Mouse (Mus musculus) forebrain, embryonic 12.5 days (tissue): ENCODE results near the gene Zbtb20. TPM values are rescaled to one million over a fixed set of nuclear protein-coding genes. Genes with fewer than 3 reads are reported as not detected.

ENCODE experiments used
- ATAC-seq: fragments of 200-750 bp; cut with Nextera tagmentation; 2 replicates; pipeline ENCODE4 v1.8.0; 2017; ENCODE audit warnings: moderate TSS enrichment; ENCODE audit not compliant: low FRiP score
- H3K27ac ChIP-seq: fragments of 300-500 bp; sonication (generic); 2 replicates; pipeline ENCODE4 v1.5.1; 2016; ENCODE audit warnings: mild to moderate bottlenecking
- H3K27me3 ChIP-seq: fragments of 300-500 bp; sonication (generic); 2 replicates; pipeline ENCODE4 v1.6.1; 2016; ENCODE audit warnings: mild to moderate bottlenecking
- H3K36me3 ChIP-seq: fragments of 300-500 bp; sonication (generic); replicated peaks from 2 replicates; pipeline ENCODE4 v1.6.1; 2016; ENCODE audit warnings: mild to moderate bottlenecking
- H3K4me1 ChIP-seq: fragments of 300-500 bp; sonication (generic); 2 replicates; pipeline ENCODE4 v1.6.1; 2016
- H3K4me2 ChIP-seq: fragments of 300-500 bp; sonication (generic); 2 replicates; pipeline ENCODE4 v1.6.1; 2016; ENCODE audit warnings: mild to moderate bottlenecking, moderate library complexity
- H3K4me3 ChIP-seq: fragments of 300-500 bp; sonication (generic); replicated peaks from 2 replicates; pipeline ENCODE4 v1.5.1; 2016; ENCODE audit warnings: mild to moderate bottlenecking
- H3K9ac ChIP-seq: fragments of 300-500 bp; sonication (generic); 2 replicates; pipeline ENCODE4 v1.6.1; 2016; ENCODE audit warnings: mild to moderate bottlenecking
- H3K9me3 ChIP-seq: fragments of 300-500 bp; sonication (generic); 2 replicates; pipeline ENCODE4 v1.6.1; 2016
- WGBS: fragments of 180-500 bp; shearing (Covaris S2); methylation state at CpG from one replicate; pipeline ENCODE4 v1.1.7; 2016; 5-methylcytosine and 5-hydroxymethylcytosine counted together
- polyA plus RNA-seq: library from polyadenylated mRNA; unstranded; fragments of >200 nt; fragmentation: Nextera tagmentation; extraction: Ambion mirVana; gene quantifications from 2 replicates; pipeline ENCODE4 v1.2.1, GENCODE M21; 2016

Zbtb20 gene
- polyA plus RNA-seq, 1 experiment from 2014 or later: 73.6 TPM

DNA sequence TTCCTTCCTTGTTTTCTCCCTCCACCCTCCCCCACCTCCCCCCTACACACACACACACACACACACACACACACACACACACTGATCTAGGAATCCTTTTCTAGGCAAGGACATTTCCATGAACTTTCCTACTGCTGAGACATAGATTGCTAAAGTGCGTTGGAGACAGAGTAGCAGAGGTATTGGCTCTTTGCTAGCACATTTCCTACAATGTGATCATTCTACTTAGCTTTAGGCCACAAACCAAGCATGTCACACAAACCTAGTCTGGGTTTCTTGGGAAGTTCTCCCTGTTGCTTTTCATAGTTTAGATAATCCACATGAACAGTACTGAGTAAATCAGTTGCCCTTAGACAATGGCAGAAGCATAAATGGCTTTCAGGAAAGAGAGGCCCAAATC lies 457.6 kb downstream of the Zbtb20 start:
- no peaks in the 10 kb centered on the region for H3K9me3 ChIP-seq
- no peak overlapping the region for H3K4me3 ChIP-seq
- peaks cover 20% of the 10 kb centered on the region for H3K4me1 ChIP-seq
- no peaks in the 10 kb centered on the region for H3K36me3 ChIP-seq
- no peak overlapping the region for H3K4me2 ChIP-seq
- H3K27me3 ChIP-seq: no peaks in the 10 kb centered on the region
- ATAC-seq: no peak
- WGBS: 47% methylated on average over 1 of the region's 1 CpGs
- H3K27ac ChIP-seq: no peak overlapping the region
- no peak overlapping the region for H3K9ac ChIP-seq

DNA sequence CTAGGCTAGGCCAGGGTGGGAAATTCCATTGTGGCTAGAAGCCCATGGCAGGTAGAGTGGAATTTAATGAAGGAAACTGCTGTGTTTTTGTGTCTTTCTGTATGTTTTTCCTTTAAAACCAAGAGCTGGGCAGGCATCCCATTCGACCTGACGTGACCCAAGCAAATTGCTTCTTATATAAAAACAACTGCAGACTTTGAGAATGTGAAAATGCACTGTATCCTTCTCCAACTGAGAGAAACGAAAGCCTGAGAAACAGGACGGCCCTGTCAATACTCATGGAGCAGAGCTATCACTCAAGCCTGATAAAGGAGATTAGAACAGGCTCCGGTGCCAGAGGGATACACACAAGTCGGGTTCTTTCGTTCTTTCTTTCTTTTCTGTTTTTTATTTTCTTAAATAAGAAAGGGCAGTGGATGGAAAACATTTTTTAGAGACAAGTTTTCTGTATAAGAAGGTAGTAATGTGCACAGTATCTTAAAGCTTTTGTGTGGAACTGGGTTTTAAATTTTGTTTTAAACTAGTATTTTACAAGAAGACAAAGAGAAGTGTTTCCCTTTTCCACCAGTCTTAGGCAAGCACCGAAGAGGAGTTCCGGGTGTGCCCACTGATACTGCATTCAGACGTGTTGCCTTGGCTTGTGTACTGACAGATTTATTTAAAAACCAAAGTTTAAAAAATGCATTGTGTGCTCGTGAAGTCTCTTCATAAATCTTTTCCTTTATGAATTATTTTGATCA lies 458.9 kb downstream of the Zbtb20 start:
- Histone ChIP-seq H3K27ac (no peak overlapping the region), H3K4me1 (peaks cover 20% of the 10 kb centered on the region), H3K27me3 (no peaks in the 10 kb centered on the region), H3K4me3 (no peak overlapping the region), H3K9ac (no peak overlapping the region), H3K36me3 (no peaks in the 10 kb centered on the region), H3K4me2 (peak overlapping the region; percentile 8; the same call in 1 of the 2 replicates), H3K9me3 (no peaks in the 10 kb centered on the region)
- WGBS: 40% methylated on average over 11 of the region's 11 CpGs
- ATAC-seq: no peak

DNA sequence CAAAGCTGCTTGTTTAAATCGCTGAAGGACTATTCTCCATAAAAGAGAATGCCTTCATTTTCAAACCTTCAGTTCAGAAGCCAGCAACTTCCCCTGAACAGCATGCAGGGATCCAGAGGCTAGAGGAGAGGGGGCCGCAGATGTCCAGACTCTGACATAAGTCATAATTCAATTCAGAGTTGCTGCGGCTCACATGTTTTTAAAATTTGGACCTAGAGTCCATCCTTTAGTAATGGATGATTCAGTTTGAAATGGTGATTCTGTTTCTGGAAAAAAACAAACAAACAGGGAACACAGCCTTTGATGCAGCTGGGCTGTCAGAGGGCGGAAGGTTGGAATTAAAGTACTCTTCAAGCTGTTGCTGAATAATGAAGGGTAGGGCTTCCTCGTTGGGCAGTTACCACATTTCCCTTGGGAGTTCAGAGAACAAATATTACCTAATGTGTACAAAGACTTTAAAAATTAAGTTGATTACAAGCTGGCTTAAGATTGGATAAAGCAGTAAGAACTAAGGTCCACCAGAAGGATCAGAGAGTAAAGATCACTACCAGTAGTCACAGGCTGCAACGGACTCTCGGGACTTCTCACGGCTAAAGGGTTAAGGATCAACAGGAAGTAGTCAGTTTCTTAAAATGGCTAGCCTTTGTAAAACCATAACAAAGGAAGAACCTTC lies 459.6 kb downstream of the Zbtb20 start:
- no peak overlapping the region for H3K27ac ChIP-seq

DNA sequence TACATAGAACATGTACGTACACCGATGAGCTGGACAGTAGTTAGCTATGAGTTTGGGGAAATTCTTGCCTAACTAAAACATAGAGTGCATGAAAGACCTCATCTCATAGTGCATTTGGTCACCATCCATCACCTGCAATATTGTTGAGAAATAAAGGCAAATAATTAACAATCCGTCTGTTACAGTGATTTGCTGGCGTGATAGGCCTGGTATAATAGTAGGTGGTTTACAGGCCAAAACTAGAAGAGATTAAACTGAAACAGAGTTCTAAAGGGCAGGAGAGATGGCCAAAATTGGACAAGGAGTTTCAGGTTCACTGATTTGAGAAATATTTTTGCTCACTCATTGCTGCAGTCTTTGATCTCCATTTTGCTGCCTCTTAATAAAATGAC lies 460.1 kb downstream of the Zbtb20 start:
- H3K4me1 ChIP-seq: peaks cover 20% of the 10 kb centered on the region
- no peak overlapping the region for H3K27ac ChIP-seq
- WGBS: 94% methylated on average over 4 of the region's 4 CpGs
- H3K9ac ChIP-seq: no peak overlapping the region
- no peaks in the 10 kb centered on the region for H3K36me3 ChIP-seq
- no peaks in the 10 kb centered on the region for H3K27me3 ChIP-seq
- H3K9me3 ChIP-seq: no peaks in the 10 kb centered on the region
- no peak for ATAC-seq
- no peak overlapping the region for H3K4me3 ChIP-seq
- no peak overlapping the region for H3K4me2 ChIP-seq

More for the DNA sequence above, 459.6 kb downstream of the Zbtb20 start:
- Histone ChIP-seq H3K9me3 (no peaks in the 10 kb centered on the region), H3K4me3 (no peak overlapping the region), H3K4me1 (peaks cover 20% of the 10 kb centered on the region), H3K36me3 (no peaks in the 10 kb centered on the region), H3K27me3 (no peaks in the 10 kb centered on the region), H3K9ac (no peak overlapping the region), H3K4me2 (no peak overlapping the region)
- 80% methylated on average over 8 of the region's 8 CpGs for WGBS
- ATAC-seq: no peak

DNA sequence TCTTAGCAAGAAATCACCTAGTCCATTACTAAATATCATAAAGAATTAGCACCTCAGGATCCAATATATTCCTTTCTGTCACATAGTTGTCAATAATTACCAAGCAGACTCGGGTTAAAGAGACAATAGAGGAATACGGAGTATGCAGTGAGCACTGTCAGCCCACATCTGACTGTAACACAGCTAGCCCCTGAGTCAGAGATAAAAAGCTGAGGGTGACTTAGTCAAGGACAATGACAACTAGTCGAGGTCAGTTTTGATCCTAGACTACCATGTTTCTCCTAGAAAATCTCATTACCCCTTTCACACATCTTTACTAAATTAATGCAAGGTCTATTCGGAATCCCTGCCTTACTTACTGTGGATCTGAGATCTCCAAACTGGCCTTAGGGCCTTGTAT lies 465.0 kb downstream of the Zbtb20 start:
- H3K4me1 ChIP-seq: peaks cover under 1% of the 10 kb centered on the region; the same call in 1 of the 2 replicates
- no peaks in the 10 kb centered on the region for H3K36me3 ChIP-seq
- H3K9ac ChIP-seq: no peak overlapping the region
- no peaks in the 10 kb centered on the region for H3K27me3 ChIP-seq
- no peak for ATAC-seq
- H3K4me2 ChIP-seq: no peak overlapping the region
- H3K4me3 ChIP-seq: no peak overlapping the region
- WGBS: 87% methylated on average over 4 of the region's 4 CpGs
- no peaks in the 10 kb centered on the region for H3K9me3 ChIP-seq
- no peak overlapping the region for H3K27ac ChIP-seq

DNA sequence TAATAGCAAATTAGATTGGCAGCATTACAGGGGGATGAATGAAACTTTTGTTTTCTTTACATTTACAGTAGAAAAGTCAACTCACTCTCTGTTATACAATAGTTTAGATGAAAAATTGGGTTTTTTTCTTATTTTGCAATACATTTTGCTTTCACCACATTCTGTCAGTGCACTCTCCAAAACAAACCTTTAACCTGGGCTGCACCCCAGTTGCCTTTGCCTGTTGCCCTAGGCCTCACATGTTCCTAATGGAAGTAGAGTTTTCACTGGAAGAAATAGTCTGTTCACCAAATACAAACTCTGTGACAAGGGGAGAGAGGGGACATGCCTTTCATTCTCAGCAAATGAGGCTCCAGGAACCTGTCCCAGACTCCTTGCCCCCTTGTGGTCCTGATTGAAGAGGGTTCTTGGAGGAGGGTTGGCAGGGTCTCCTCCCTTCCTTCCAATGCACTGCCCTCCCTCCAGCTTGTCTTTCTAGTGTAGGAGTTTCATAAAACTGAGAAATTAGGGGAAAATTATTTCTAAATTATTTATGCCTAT lies 466.3 kb downstream of the Zbtb20 start:
- Histone ChIP-seq H3K4me2 (no peak overlapping the region), H3K4me1 (no peaks in the 10 kb centered on the region), H3K9me3 (no peaks in the 10 kb centered on the region), H3K27me3 (no peaks in the 10 kb centered on the region), H3K36me3 (no peaks in the 10 kb centered on the region), H3K9ac (no peak overlapping the region), H3K4me3 (no peak overlapping the region), H3K27ac (no peak overlapping the region)
- ATAC-seq: no peak

DNA sequence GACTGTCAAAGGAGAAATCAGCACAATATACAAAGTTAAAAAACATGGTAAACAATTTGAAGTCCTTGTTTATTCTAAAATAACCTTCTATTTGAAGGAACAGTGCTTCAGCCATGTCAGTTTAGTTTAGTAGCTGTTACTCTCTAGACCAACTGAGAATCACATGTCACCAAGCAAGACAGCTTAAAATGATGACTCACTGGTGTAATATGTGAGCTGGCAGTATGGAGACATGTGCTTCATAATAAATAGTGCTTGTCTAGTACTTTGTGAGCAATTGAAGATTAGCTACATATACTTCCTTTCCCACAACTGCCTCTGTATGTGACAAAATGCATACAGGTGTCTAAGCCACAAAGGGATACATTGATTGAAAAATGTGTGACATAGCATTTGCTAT lies 470.4 kb downstream of the Zbtb20 start:
- Histone ChIP-seq H3K4me2 (no peak overlapping the region), H3K9me3 (no peaks in the 10 kb centered on the region), H3K27ac (no peak overlapping the region), H3K27me3 (no peaks in the 10 kb centered on the region), H3K4me1 (no peaks in the 10 kb centered on the region), H3K36me3 (no peaks in the 10 kb centered on the region), H3K9ac (no peak overlapping the region), H3K4me3 (no peak overlapping the region)
- ATAC-seq: no peak

DNA sequence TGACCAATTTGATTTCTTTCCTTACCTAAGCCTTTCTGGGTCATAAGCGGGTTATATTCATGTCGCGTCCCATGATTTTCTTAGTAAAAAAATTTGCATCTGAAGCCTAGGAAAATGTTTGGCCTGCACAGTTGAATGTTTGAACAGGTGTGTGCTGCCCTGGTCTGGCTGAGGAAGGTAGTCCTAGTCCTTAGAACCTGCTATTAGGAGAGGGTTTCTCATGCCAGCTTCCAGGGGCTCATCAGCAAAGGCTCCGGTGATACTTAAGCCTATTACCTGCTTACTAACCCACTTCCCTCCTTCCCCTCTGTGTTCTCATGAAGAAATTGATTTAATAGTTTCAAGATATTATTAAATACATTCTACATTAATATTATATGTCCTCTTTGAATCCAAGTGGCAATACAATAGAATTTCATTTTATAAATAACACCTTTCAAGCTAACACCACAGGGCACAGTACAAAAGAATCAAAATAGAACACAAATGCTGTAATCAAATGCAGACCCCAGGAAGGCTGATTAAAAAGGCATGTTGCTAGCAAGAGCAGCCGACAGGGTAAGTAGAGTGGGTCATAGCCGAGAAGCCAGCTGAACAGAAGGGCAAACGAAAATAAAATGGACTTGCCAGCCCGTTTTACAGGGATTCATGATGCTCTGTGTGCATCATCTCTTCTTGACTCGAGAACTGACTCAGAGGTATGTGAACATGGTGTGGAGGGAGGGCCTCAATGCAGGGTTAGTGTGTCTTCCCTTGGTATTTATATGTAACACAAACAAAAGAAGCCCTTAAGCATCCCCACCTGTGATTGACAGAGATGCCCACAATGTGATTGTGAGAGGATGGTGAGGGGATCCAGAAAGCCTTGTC lies 480.3 kb downstream of the Zbtb20 start:
- Histone ChIP-seq H3K4me2 (no peak overlapping the region), H3K27me3 (no peaks in the 10 kb centered on the region), H3K4me1 (no peaks in the 10 kb centered on the region), H3K9ac (no peak overlapping the region), H3K36me3 (no peaks in the 10 kb centered on the region), H3K27ac (no peak overlapping the region), H3K9me3 (no peaks in the 10 kb centered on the region), H3K4me3 (no peak overlapping the region)
- ATAC-seq: no peak
- 78% methylated on average over 9 of the region's 9 CpGs for WGBS

DNA sequence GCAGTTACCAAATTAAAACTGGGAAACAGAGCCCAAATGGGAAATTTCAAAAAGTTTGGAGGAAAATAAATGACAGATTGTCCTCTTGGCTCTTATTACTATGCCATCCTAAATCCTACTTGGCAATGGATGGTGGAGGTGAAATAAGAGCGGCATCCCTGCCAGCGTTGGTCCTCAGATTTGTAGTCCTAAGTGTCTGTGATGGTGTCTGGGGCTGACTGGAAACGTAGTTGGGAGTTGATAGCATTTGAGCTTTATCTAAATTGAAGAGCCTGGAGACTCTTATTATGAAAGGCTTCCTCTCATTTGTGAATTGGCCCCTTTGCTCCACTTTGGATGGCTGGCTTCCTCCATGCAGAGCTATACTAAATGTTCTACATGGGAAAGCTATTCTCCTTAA lies 483.9 kb downstream of the Zbtb20 start:
- no peaks in the 10 kb centered on the region for H3K27me3 ChIP-seq
- H3K4me1 ChIP-seq: peaks cover 15% of the 10 kb centered on the region
- WGBS: 87% methylated on average over 3 of the region's 3 CpGs
- H3K27ac ChIP-seq: no peak overlapping the region
- H3K9ac ChIP-seq: no peak overlapping the region
- no peak for ATAC-seq
- H3K4me3 ChIP-seq: no peak overlapping the region
- no peak overlapping the region for H3K4me2 ChIP-seq
- no peaks in the 10 kb centered on the region for H3K36me3 ChIP-seq
- no peaks in the 10 kb centered on the region for H3K9me3 ChIP-seq

DNA sequence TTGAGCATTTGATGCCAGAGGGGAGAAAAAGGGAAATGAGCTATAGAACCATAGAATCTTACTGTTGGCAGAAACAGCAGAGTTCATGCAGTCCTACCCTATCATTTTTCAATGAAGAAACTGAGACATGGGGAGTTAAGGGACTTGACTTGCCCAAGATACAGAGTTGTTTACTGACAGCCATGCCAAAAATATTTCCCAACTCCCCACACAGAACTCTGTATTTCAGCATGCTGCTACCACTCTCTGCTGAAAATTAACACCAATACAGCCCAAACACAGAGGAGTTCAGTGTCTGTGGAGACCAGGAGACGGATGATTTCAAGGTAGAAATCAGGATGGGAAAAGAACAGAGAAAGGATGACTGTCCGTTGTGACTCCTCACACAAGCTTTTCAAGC lies 484.4 kb downstream of the Zbtb20 start:
- H3K9me3 ChIP-seq: no peaks in the 10 kb centered on the region
- H3K27me3 ChIP-seq: no peaks in the 10 kb centered on the region
- no peaks in the 10 kb centered on the region for H3K36me3 ChIP-seq
- WGBS: 91% methylated on average over 2 of the region's 2 CpGs
- peaks cover 15% of the 10 kb centered on the region for H3K4me1 ChIP-seq
- H3K4me2 ChIP-seq: no peak overlapping the region
- no peak overlapping the region for H3K9ac ChIP-seq
- no peak overlapping the region for H3K27ac ChIP-seq
- ATAC-seq: no peak
- no peak overlapping the region for H3K4me3 ChIP-seq

DNA sequence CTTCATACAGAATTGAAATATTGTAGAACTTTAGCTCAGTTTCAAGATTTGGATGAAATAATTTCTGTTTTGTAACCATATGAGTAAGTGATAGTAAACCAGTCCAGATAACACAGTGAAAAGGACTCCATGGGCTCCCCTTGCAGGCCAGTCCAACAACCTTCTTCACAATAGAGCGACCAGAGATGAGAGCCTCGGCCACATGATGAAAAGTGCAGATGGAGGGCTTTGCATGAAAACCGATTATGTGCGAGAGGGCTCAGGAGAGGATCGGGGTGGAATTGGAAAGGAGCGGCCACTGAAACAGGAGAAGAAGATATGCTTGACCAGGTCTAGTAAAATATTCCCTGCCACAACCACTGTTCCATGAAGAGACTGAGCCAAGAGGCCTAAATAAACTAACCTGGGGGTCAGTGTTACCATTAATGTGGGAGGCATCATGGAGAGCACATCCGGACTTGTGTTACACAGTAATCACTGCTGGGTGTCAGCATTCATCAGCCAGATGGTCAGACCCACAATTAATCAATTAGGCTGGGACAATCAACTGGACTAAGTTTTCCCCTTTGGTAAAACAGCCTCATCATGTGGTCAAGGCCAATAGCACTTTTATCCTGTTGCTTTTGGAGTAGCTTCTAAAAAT lies 485.3 kb downstream of the Zbtb20 start:
- H3K4me1 ChIP-seq: peaks cover 15% of the 10 kb centered on the region
- no peaks in the 10 kb centered on the region for H3K9me3 ChIP-seq
- ATAC-seq: no peak
- no peaks in the 10 kb centered on the region for H3K27me3 ChIP-seq
- H3K4me3 ChIP-seq: no peak overlapping the region
- 91% methylated on average over 7 of the region's 7 CpGs for WGBS
- no peak overlapping the region for H3K9ac ChIP-seq
- no peak overlapping the region for H3K4me2 ChIP-seq
- no peak overlapping the region for H3K27ac ChIP-seq
- no peaks in the 10 kb centered on the region for H3K36me3 ChIP-seq
